Mouse (Mus musculus) liver, adult 2 months (tissue): ENCODE data around the gene Gnb3. TPM values are rescaled to one million over a fixed set of nuclear protein-coding genes. Genes with fewer than 3 reads are reported as not detected.
"Not testable (repeated sequence)": the region's sequence is repeated elsewhere in the genome, so short reads cannot be mapped to it uniquely, and the experiment has no call there.

Source experiments
- DNase-seq: peaks from one replicate; pipeline ENCODE4 v3.0.0-alpha.2; 2011; ENCODE audit warnings: low read depth, low spot score; ENCODE audit errors: extremely low read depth
- H3K27ac ChIP-seq: fragments of 200-500 bp; replicated peaks from 2 replicates; pipeline ENCODE4 v1.5.1; 2012; ENCODE audit warnings: low read depth, mild to moderate bottlenecking, control low read depth, inconsistent platforms, low read length; ENCODE audit not compliant: insufficient read depth
- H3K27me3 ChIP-seq: fragments of 200-500 bp; 2 replicates; pipeline ENCODE4 v1.6.1; 2012; ENCODE audit warnings: mild to moderate bottlenecking, moderate library complexity, low read length, inconsistent platforms; ENCODE audit not compliant: control insufficient read depth, insufficient read depth
- H3K36me3 ChIP-seq: fragments of 200-500 bp; 2 replicates; pipeline ENCODE4 v1.6.1; 2012; ENCODE audit warnings: low read length, inconsistent platforms; ENCODE audit not compliant: control insufficient read depth, insufficient read depth
- H3K4me1 ChIP-seq: fragments of 200-500 bp; 2 replicates; pipeline ENCODE4 v1.6.1; 2011; ENCODE audit warnings: low read length; ENCODE audit not compliant: control insufficient read depth, insufficient read depth
- H3K4me3 ChIP-seq: fragments of 200-500 bp; 2 replicates; pipeline ENCODE4 v1.5.1; 2011; ENCODE audit warnings: low read depth, mild to moderate bottlenecking, control low read depth, low read length, moderate library complexity; ENCODE audit not compliant: insufficient read depth
- H3K79me2 ChIP-seq: fragments of 200-500 bp; 2 replicates; pipeline ENCODE4 v1.6.1; 2012; ENCODE audit warnings: inconsistent platforms, mild to moderate bottlenecking, low read length, moderate library complexity; ENCODE audit not compliant: control insufficient read depth, insufficient read depth
- H3K9ac ChIP-seq: fragments of 200-500 bp; 2 replicates; pipeline ENCODE4 v1.6.1; 2012; ENCODE audit warnings: low read depth, mild to moderate bottlenecking, control low read depth, inconsistent platforms, low read length
- CTCF ChIP-seq: fragments of 200-500 bp; IDR thresholded peaks from 2 replicates; pipeline ENCODE4 v1.5.1; 2011; ENCODE audit warnings: low read depth, low read length, control low read depth
- POLR2A ChIP-seq: fragments of 200-500 bp; IDR thresholded peaks from 2 replicates; pipeline ENCODE4 v1.6.1; 2011; ENCODE audit warnings: low read length, control low read depth; ENCODE audit not compliant: insufficient read depth; ENCODE audit errors: extremely low read depth
- WGBS: fragments of 180-500 bp; shearing (Covaris S2); methylation state at CpG from one replicate; pipeline ENCODE4 v1.1.7; 2018; 5-methylcytosine and 5-hydroxymethylcytosine counted together
- polyA plus RNA-seq: library from polyadenylated mRNA; depleted of rRNA; stranded (reverse); fragments of >200 nt; gene quantifications from 2 replicates; pipeline ENCODE4 v1.2.3, GENCODE M21; 2012
- total RNA-seq: library from RNA; depleted of rRNA; stranded (reverse); fragments of >200 nt; gene quantifications from 2 replicates; pipeline ENCODE4 v1.2.3, GENCODE M21; 2014

Gnb3 gene
- total and polyA plus RNA-seq, 2 experiments, result not detected

GRCm38 (mm10) chr6:124811701-124812560 lies 28.1 kb downstream of the Gnb3 start:
- Histone ChIP-seq H3K79me2 (no peaks in the 10 kb centered on the region), H3K27me3 (no peaks in the 10 kb centered on the region), H3K4me1 (peaks cover 23% of the 10 kb centered on the region), H3K9ac (peak overlapping the region; percentile 79), H3K4me3 (peak overlapping the region; percentile 80), H3K36me3 (peaks cover 8% of the 10 kb centered on the region), H3K27ac (peak overlapping the region; percentile 78)
- no peak for TF ChIP-seq POLR2A
- no peak for TF ChIP-seq CTCF
- peak; percentile 70 for DNase-seq
- 45% methylated on average over 24 of the region's 24 CpGs for WGBS

DNA sequence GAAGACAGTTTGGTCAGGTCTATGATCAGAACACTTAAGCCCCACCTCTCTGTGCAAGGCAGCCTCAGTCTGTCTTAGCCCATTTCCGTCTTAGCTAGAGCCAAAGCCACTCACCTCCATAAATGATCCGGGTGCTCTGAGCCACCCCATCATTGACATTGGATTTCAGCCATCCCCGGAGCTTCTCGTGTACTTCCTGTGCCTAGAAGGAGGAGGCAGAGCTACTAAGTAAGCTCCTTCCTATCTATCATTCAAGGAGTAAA lies 28.7 kb downstream of the Gnb3 start:
- whole genome bisulfite sequencing, result 10% methylated on average over 4 of the region's 4 CpGs
- no peak overlapping the region for H3K27ac ChIP-seq
- no peak overlapping the region for H3K9ac ChIP-seq
- peak; percentile 33 for DNase-seq
- H3K4me3 ChIP-seq, result no peak overlapping the region
- H3K4me1 ChIP-seq, result peaks cover 25% of the 10 kb centered on the region
- no peaks in the 10 kb centered on the region for H3K27me3 ChIP-seq
- peaks cover 8% of the 10 kb centered on the region for H3K36me3 ChIP-seq
- no peak for TF ChIP-seq POLR2A
- TF ChIP-seq CTCF, result no peak
- no peaks in the 10 kb centered on the region for H3K79me2 ChIP-seq

GRCm38 (mm10) chr6:124810566-124811402 lies 29.3 kb downstream of the Gnb3 start:
- not testable (repeated sequence) for H3K9ac ChIP-seq, H3K4me3 ChIP-seq, DNase-seq, H3K36me3 ChIP-seq, H3K79me2 ChIP-seq, H3K27ac ChIP-seq, H3K27me3 ChIP-seq
- WGBS, result 76% methylated on average over 11 of the region's 11 CpGs
- H3K4me1 ChIP-seq, result peaks cover 26% of the 10 kb centered on the region

DNA sequence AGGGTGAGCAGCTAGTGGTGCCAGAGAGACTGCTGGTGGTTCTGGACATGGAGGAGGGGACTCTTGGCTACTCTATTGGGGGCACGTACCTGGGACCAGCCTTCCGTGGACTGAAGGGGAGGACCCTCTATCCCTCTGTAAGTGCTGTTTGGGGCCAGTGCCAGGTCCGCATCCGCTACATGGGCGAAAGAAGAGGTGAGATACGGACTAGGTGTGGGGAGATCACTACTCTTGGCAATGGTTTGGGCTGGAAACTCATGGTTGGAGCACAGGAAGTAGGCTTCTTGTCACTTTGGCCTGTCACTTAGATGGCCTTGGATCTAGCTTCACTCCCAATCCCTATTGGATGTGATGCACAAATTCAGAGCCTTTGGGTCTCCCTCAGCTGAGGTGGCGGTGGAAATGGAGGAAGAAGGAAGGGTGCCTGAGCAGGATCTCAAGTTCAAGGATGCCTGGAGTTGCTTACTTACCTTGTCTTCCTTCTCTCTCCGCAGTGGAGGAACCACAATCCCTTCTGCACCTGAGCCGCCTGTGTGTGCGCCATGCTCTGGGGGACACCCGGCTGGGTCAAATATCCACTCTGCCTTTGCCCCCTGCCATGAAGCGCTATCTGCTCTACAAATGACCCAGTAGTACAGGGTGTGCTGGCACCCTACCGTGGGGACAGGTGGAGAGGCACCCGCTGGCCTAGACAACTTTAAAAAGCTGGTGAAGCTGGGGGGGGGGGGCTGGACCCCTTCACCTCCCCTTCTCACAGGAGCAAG lies 30.1 kb downstream of the Gnb3 start:
- Histone ChIP-seq H3K27me3 (no peaks in the 10 kb centered on the region), H3K36me3 (peaks cover 8% of the 10 kb centered on the region), H3K27ac (0 out of 2 replicates have a peak overlapping the region, but pooled peaks have one; percentile 0), H3K79me2 (no peaks in the 10 kb centered on the region), H3K4me3 (peak overlapping the region; percentile 87; the same call in 1 of the 2 replicates), H3K4me1 (peaks cover 26% of the 10 kb centered on the region), H3K9ac (peak overlapping the region; percentile 29)
- no peak for TF ChIP-seq CTCF
- TF ChIP-seq POLR2A, result no peak
- WGBS, result 39% methylated on average over 14 of the region's 14 CpGs
- DNase-seq, result peak; percentile 38

- H3K27ac ChIP-seq, result peak overlapping the region; percentile 83
- H3K79me2 ChIP-seq, result no peaks in the 10 kb centered on the region
- H3K9ac ChIP-seq, result peak overlapping the region; percentile 84
- TF ChIP-seq CTCF (peak; percentile 87), POLR2A (0 out of 2 replicates have a peak, but pooled peaks have one; percentile 44)
- peaks cover 23% of the 10 kb centered on the region for H3K4me1 ChIP-seq
- DNase-seq, result peak; percentile 63
- peaks cover 8% of the 10 kb centered on the region for H3K36me3 ChIP-seq
- under 1% methylated on average over 35 of the region's 35 CpGs for WGBS
- no peaks in the 10 kb centered on the region for H3K27me3 ChIP-seq
- H3K4me3 ChIP-seq, result peak overlapping the region; percentile 87
These were observed 30.9 kb downstream of the Gnb3 start for GRCm38 (mm10) chr6:124809052-124809774.
